Mouse (Mus musculus): ENCODE results near the gene Pygo1. TPM values are rescaled to one million over a fixed set of nuclear protein-coding genes. Genes with fewer than 3 reads are reported as not detected.

Gene Pygo1
- polyA plus RNA-seq, 1 experiment, result 0.38 TPM

- DNase-seq, result no peak
These were observed 76.0 kb downstream of the Pygo1 start for GRCm38 (mm10) chr9:73001314-73002011.

More at GRCm38 (mm10) chr9:73001314-73002011, 76.0 kb downstream of the Pygo1 start:
- H3K36me3 ChIP-seq (ENCODE audit: control insufficient read depth, insufficient read depth, low read length), result peaks cover 2% of the 10 kb centered on the region
- WGBS, result 86% methylated on average over 13 of the region's 13 CpGs
- TF ChIP-seq POLR2A (IDR thresholded peaks at IDR 0.05; ENCODE audit: low read depth, low read length), result no peak
- TF ChIP-seq CTCF (conservative IDR thresholded peaks at IDR 0.05; ENCODE audit: insufficient read depth, insufficient read length, low read depth, low read length), result no peak
- no peak overlapping the region for H3K27ac ChIP-seq (ENCODE audit: insufficient read depth, low read depth, low read length)
- no peaks in the 10 kb centered on the region for H3K27me3 ChIP-seq (replicated peaks; ENCODE audit: control insufficient read depth, insufficient read depth, low read length)
- no peak overlapping the region for H3K4me3 ChIP-seq (ENCODE audit: insufficient read depth, low read depth, low read length)
- no peaks in the 10 kb centered on the region for H3K4me1 ChIP-seq (ENCODE audit: control insufficient read depth, insufficient read depth, low read length)

Other genes starting within 250 kb of the Pygo1 start
- 0.06 and 0.15 TPM in 2 replicates for gene Prtg, start 118.8 kb upstream of the Pygo1 start, polyA plus RNA-seq (2012; rRNA removed)
- gene Dyx1c1, start 33.1 kb downstream of the Pygo1 start, polyA plus RNA-seq (2012; rRNA removed), result 1.1 and 1.3 TPM in 2 replicates
- gene Gm44503, start 33.2 kb downstream of the Pygo1 start, polyA plus RNA-seq (2012; rRNA removed), result not detected in 2 replicates
- gene Ccpg1os, start 59.7 kb downstream of the Pygo1 start, polyA plus RNA-seq (2012; rRNA removed), result 29.1 and 34.8 TPM in 2 replicates
- gene Ccpg1, start 59.8 kb downstream of the Pygo1 start, polyA plus RNA-seq (2012; rRNA removed), result 20.1 and 30.2 TPM in 2 replicates
- 10.7 and 10.9 TPM in 2 replicates for gene Pigb, start 114.7 kb downstream of the Pygo1 start, polyA plus RNA-seq (2012; rRNA removed)
- gene Rab27a, start 119.2 kb downstream of the Pygo1 start, polyA plus RNA-seq (2012; rRNA removed), result 8.0 and 9.4 TPM in 2 replicates
- 0.07 and 0.19 TPM in 2 replicates for gene Khdc3, start 176.2 kb downstream of the Pygo1 start, polyA plus RNA-seq (2012; rRNA removed)
- not detected in 2 replicates for gene Gm20509, start 176.8 kb downstream of the Pygo1 start, polyA plus RNA-seq (2012; rRNA removed)
- 17.7 and 24.5 TPM in 2 replicates for gene Rsl24d1, start 187.8 kb downstream of the Pygo1 start, polyA plus RNA-seq (2012; rRNA removed)

All from kidney, adult 2 months (tissue).